Mouse (Mus musculus): ENCODE measurements around the gene Olfr1009. TPM values are rescaled to one million over a fixed set of nuclear protein-coding genes. Genes with fewer than 3 reads are reported as not detected.
"Not testable (repeated sequence)": the region's sequence is repeated elsewhere in the genome, so short reads cannot be mapped to it uniquely, and the experiment has no call there.

The Olfr1009 gene
- total RNA-seq (2022): not detected

DNA sequence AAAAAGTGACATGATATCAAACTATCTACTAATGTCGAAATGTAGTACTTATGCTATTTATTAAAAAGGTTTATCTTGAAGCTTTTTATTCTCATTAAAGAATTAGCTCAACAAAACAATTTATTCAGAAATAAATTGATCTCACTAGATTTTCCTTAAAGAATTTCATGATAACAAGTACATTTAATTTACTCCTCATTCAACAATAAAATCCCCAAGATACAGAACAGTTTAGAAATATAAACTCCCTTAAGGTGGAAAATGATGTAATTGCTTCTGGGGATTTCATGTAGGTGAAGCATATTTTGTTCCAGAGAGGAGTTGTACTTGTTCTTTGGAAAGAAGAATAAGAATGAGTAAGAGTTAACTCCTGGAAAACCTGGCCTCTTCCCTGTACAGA is at the start of gene Olfr1009:
TSS of gene Olfr1009 (plus strand) at position 301 of the 400 bp plus-strand sequence.
- DNase-seq (ENCODE audit: low spot score): no peak

DNA sequence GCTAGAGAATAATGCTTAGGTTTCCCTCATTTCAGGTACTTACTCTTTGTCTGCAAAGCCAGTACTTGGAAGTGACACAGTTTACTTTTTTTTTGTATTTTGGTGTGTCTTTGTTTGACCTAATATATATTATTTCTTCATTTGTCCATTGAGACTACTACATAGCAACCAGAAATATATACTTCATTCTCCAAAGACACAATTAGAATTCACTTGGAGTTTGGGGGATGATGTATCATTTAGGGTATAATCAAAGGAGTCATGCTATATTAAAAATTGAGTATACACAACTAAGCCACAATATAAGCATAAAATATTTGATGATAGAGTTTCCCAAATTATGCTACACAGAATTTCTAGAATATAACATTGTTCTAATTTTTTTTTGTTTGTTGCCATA is 36.6 kb upstream of the Olfr1009 start, which contains the start of gene Olfr1006:
TSS of gene Olfr1006 (minus strand) at position 101 of the 400 bp plus-strand sequence.
- DNase-seq (ENCODE audit: low spot score): no peak

DNA sequence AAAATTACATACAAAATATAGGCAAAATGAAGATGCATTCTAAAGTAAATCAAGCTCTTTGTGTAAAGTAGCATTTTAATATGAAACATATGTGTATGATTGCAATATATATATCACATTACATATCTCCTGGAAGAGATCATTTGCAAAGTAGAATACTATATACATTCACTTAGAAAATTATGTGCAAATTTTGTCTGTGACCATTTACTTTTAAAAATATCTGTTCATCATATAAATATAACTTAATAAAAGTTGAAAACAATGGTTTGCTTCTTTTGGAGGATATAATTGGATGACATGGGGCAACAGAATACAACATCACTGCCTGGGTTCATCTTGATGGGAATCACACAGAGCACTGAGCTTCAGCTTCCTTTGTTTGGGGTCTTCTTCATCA is 26.1 kb upstream of the Olfr1009 start, which contains the start of gene Olfr1008:
TSS of gene Olfr1008 (plus strand) at position 301 of the 400 bp plus-strand sequence.
- no peak for DNase-seq (ENCODE audit: low spot score)

DNA sequence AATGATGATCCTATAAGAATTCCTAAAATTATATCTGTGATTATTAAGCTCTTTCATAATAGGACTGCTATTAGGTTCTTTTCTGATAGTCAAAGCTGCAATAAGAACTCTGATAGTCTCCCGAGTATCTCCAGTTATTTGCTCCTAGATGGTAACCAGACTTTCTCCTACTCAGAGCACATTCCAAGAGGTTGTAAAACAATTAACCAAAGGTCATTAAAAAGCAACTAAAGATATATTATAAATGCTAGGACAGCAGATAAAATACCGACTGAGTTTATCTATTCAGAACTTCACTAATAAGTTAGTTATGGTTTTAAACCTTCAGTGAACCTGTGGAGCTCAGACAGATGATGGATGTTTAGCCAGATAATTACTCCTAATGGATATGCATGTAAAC is 4.5 kb upstream of the Olfr1009 start:
- not testable (repeated sequence) for DNase-seq (ENCODE audit: low spot score)

DNA sequence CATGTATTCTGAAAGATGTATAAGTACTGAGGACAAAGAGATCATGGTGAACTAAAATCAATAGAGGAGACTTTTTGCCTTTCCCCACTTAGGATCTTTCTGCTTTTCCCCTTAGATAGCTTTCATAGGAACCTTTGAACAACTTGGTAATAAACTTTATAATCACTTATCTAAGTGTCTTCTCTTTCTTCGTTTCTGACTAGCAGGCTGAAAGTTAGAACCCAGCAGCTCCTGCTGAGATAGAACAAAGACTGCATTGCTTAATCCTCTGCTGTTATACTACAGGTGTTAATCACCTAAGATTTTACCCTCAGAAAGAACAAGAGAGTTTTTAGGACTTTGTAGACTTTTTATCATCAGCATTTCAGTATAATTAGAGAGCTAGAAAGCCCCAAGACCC is 4.1 kb upstream of the Olfr1009 start:
- DNase-seq (ENCODE audit: low spot score): no peak

DNA sequence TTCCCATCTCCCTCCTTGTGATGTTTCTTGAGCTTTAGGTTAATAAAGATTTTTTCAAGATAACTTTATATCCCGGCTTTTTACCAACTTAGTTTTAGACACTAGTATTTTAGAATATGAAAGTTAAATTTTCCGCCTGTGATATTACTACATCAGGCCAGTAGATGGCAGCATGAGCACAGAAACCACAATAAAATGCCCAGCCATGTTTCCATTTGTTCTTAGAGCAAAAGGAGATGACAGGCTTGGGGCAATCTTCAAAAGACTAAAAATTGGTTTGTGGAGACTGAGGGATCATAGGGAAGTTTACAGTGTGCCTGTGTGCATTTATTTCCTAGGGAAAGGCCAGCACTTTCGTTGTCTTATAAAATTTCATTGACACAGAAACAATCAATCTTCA is 10.6 kb downstream of the Olfr1009 start:
- no peak for DNase-seq (ENCODE audit: low spot score)

DNA sequence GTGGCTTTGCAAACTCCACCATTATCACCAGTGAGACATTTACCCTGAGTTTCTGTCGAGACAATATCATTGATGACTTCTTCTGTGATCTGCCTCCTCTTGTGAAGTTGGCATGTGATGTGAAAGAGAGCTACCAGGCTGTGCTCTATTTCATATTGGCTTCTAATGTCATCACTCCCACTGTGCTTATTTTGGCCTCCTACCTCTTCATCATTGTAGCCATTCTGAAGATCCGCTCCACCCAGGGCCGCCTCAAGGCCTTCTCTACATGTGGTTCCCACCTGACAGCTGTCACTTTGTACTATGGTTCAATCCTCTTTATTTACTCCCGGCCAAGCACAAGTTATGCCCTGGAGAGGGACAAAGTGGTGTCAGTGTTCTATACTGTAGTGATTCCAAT is 38.6 kb downstream of the Olfr1009 start:
- no peak for DNase-seq (ENCODE audit: low spot score)

DNA sequence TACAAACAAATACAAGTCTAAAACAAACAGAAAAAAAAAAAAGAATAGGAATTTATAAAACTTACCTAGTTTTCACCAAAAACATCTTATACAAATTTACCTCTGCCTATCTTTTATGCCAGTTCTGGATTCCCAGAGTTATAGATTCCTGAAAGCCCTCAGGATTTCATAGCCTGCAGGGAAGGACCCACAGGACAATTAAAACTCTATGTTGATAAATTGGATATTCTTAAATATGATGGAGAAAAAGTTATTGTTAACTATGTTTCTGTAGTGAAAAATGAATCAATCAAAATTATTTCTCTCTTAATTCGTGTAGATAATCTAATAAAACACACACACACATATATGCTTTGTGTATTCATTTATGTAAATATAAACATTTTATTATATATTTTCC is 47.4 kb downstream of the Olfr1009 start, which contains the start of gene Olfr1012:
TSS of gene Olfr1012 (minus strand) at position 101 of the 400 bp plus-strand sequence.
- no peak for DNase-seq (ENCODE audit: low spot score)

DNA sequence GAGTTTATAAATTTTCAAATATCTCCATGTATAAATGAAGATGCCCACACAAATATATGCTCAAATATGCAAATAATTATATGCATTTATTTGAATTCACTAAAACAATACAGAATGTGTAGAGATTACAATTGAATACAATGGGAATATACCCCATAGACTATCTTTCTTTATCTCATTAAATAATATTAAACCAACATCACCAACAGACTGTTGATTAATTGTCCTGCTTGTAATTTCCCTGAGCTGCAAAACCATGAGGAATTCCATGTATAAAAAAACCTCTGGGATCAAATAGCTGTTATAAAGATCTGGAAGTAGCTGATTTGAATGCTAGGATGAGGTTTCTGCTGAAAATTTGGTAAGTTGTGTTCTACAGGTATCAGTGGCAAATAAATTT is 51.6 kb downstream of the Olfr1009 start, which contains the start of gene Olfr1013:
TSS of gene Olfr1013 (plus strand) at position 301 of the 400 bp plus-strand sequence.
- no peak for DNase-seq (ENCODE audit: low spot score)

DNA sequence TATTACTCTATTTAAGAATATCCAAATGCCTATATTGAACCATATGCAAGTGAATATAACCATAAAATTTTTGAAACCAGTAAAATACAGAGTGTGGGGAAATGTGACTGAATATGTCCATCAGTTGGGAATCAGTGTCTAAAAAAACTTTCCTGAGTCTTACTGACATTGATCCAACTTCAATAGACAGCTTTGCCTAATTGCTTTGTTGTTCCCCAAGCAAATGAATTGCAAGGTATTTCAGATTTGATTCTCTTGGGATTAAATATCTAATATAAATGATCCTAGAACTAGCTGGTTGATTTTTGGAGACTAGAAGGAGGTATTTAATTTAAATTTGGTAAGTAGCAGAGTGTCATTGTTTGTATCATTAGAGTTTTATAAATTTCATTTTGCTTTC is 57.2 kb downstream of the Olfr1009 start, which contains the start of gene Olfr1014:
TSS of gene Olfr1014 (plus strand) at position 301 of the 400 bp plus-strand sequence.
- no peak for DNase-seq (ENCODE audit: low spot score)

Other genes with a start within 250 kb of the Olfr1009 start
- not detected for gene 4833423E24Rik, start 196.4 kb upstream of the Olfr1009 start, total RNA-seq (2022)
- gene Olfr996, start 136.2 kb upstream of the Olfr1009 start, total RNA-seq (2022): not detected
- gene Olfr998, start 126.5 kb upstream of the Olfr1009 start, total RNA-seq (2022): not detected
- not detected for gene Olfr1000, start 103.5 kb upstream of the Olfr1009 start, total RNA-seq (2022)
- not detected for gene Olfr1002, start 64.7 kb upstream of the Olfr1009 start, total RNA-seq (2022)
- gene Olfr154, start 51.0 kb upstream of the Olfr1009 start, total RNA-seq (2022): not detected
- not detected for gene Olfr1006, start 36.7 kb upstream of the Olfr1009 start, total RNA-seq (2022)
- gene Olfr1008, start 26.0 kb upstream of the Olfr1009 start, total RNA-seq (2022): not detected
- not detected for gene Olfr1012, start 47.3 kb downstream of the Olfr1009 start, total RNA-seq (2022)
- gene Olfr1013, start 51.7 kb downstream of the Olfr1009 start, total RNA-seq (2022): not detected
- not detected for gene Olfr1014, start 57.3 kb downstream of the Olfr1009 start, total RNA-seq (2022)
- not detected for gene Olfr1015, start 66.6 kb downstream of the Olfr1009 start, total RNA-seq (2022)
- not detected for gene Olfr1016, start 87.1 kb downstream of the Olfr1009 start, total RNA-seq (2022)
- gene Olfr1018, start 103.1 kb downstream of the Olfr1009 start, total RNA-seq (2022): not detected
- gene Olfr1019, start 130.1 kb downstream of the Olfr1009 start, total RNA-seq (2022): not detected
- gene Olfr1020, start 131.6 kb downstream of the Olfr1009 start, total RNA-seq (2022): not detected
- gene Olfr1022, start 153.2 kb downstream of the Olfr1009 start, total RNA-seq (2022): not detected
- gene Olfr1023, start 170.2 kb downstream of the Olfr1009 start, total RNA-seq (2022): not detected
- gene Olfr1024, start 189.6 kb downstream of the Olfr1009 start, total RNA-seq (2022): not detected
- gene Olfr1025-ps1, start 199.8 kb downstream of the Olfr1009 start, total RNA-seq (2022): not detected
- not detected for gene Olfr1026, start 206.1 kb downstream of the Olfr1009 start, total RNA-seq (2022)
- gene Olfr1028, start 235.0 kb downstream of the Olfr1009 start, total RNA-seq (2022): not detected